Mouse (Mus musculus) kidney, adult 9 months (tissue): Measurements from ENCODE around the gene Nradd.

Experiments
- DNase-seq: peaks from one replicate; pipeline ENCODE4 v3.0.0; 2022

Gene Nradd

DNA sequence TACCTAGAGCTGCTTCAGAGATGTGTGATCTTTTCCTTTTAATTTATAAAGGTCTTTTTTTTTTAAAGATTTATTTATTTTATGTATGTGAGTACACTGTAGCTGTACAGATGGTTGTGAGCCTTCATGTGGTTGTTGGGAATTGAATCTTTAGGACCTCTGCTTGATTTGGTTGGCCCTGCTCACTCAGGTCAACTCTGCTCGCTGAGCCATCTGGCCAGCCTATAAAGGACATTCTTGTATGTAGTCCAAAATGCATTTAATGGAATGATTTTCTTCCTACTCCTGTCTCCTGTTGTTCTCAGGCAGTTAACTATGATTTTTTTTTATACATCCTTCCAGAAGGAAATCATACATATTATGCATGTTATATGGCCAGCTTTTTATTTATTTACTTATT lies 40.7 kb downstream of the Nradd start:
- DNase-seq, result no peak

DNA sequence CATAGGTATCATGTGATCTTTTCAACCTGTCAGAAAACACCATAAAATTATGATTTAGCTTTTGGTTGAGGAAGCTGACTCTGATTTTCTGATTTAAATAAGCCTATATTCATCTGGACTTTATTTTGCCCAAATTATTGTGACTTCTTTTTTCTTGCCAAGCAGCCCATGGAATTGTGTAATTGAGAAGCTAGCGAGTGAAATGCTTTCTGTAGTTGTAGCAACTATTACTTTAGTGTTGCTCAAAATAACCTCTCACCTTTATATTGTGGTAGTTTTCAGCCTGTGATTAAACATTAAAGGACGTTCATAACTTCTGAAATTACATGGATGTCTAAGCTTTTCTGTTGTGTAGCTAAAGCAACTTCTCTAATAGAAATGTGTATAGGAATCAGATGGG lies 42.1 kb downstream of the Nradd start:
- DNase-seq, result no peak
